11 mouse cellular contexts compared by ENCODE assay signal in the genomic region with DNA sequence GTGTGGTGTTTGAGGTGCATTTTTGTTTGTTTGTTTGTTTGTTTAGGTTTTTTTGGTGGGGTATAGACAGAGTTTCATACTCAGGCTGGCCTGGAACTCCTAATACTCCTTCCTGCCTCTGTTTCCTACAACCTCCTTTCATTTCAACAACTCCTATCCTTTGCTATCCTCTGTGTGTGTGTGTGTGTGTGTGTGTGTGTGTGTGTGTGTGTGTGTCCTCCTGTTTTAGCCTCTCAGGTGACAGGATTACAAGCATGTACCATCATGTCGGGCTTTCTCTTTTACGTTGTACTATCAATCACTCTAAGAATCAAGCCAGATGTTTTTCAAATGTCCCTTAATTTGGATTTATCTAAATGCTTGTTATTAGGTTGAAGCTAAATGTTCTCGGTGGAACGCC. TPM values are rescaled to one million over a fixed set of nuclear protein-coding genes. Genes with fewer than 3 reads are reported as not detected.
DNase-seq lines count a peak whose midpoint lies in the region; ATAC-seq and TF ChIP-seq lines count a peak whose summit lies in the region.
"Had no signal": no experiment of that assay in that cellular context is flagged by ENCODE, and none has a peak within 500 bp of the region (broad histone marks: within the 10 kb centered on the region; RNA-seq: fewer than 3 reads in every experiment).

No protein-coding gene starts in this region.

- H3K4me1 ChIP-seq in kidney, embryonic 14.5 days (ENCODE audit: control insufficient read depth, insufficient read depth, low read length) = no peaks in the 10 kb centered on the region
- H3K4me1 ChIP-seq in embryonic facial prominence, embryonic 15.5 days = peaks cover 13% of the 10 kb centered on the region
- peaks cover 12% of the 10 kb centered on the region; the same call in 1 of the 2 replicates for H3K4me1 ChIP-seq in hindbrain, embryonic 16.5 days (ENCODE audit: control insufficient read depth, insufficient read depth, low read depth, low read length)
- no peaks in the 10 kb centered on the region for H3K4me1 ChIP-seq in midbrain, postnatal 0 days (ENCODE audit: insufficient read depth, low read length)

- H3K9me3 ChIP-seq in kidney, embryonic 14.5 days (ENCODE audit: control insufficient read depth, low read length) = no peaks in the 10 kb centered on the region
- no peaks in the 10 kb centered on the region for H3K9me3 ChIP-seq in embryonic facial prominence, embryonic 15.5 days (replicated peaks)
- no peaks in the 10 kb centered on the region for H3K9me3 ChIP-seq in hindbrain, embryonic 16.5 days (ENCODE audit: control insufficient read depth, low read length)
- no peaks in the 10 kb centered on the region for H3K9me3 ChIP-seq in midbrain, postnatal 0 days (ENCODE audit: low read length)
- H3K9me3 ChIP-seq: megakaryocyte, embryonic 14.5 days had no signal

- peak overlapping the region; percentile 5; the same call in 1 of the 2 replicates for H3K9ac ChIP-seq in kidney, embryonic 14.5 days (ENCODE audit: low read depth, low read length)
- no peak overlapping the region for H3K9ac ChIP-seq in embryonic facial prominence, embryonic 15.5 days
- H3K9ac ChIP-seq in hindbrain, embryonic 16.5 days (ENCODE audit: low read depth, low read length) = peak overlapping the region; percentile 68
- H3K9ac ChIP-seq in midbrain, postnatal 0 days (replicated peaks; ENCODE audit: low read length, poor library complexity, severe bottlenecking) = peak overlapping the region; percentile 40

- no peak for DNase-seq in kidney, postnatal 14 days
- DNase-seq in midbrain, postnatal 0 days (ENCODE audit: low spot score) = no peak
- no peak for DNase-seq in cerebellum, adult 18-20 months
- DNase-seq in liver = no peak
- DNase-seq in layer of hippocampus, adult 9-10 months (ENCODE audit: low spot score) = no peak
- DNase-seq: cerebellum, adult 11 months had no signal

- H3K27ac ChIP-seq in kidney, embryonic 14.5 days (ENCODE audit: low read depth, low read length) = no peak overlapping the region
- H3K27ac ChIP-seq in embryonic facial prominence, embryonic 15.5 days (replicated peaks) = peak overlapping the region; percentile 81
- H3K27ac ChIP-seq in hindbrain, embryonic 16.5 days (ENCODE audit: low read depth, low read length) = peak overlapping the region; percentile 96
- H3K27ac ChIP-seq in midbrain, postnatal 0 days (ENCODE audit: low read depth, low read length) = peak overlapping the region; percentile 94

- WGBS in kidney, embryonic 14.5 days = 32% methylated on average over 4 of the region's 4 CpGs
- WGBS in embryonic facial prominence, embryonic 15.5 days = 13% methylated on average over 4 of the region's 4 CpGs
- 13% methylated on average over 4 of the region's 4 CpGs for WGBS in hindbrain, embryonic 16.5 days
- 12% methylated on average over 4 of the region's 4 CpGs for WGBS in midbrain, postnatal 0 days

- no peaks in the 10 kb centered on the region for H3K27me3 ChIP-seq in kidney, embryonic 14.5 days (ENCODE audit: control insufficient read depth, insufficient read depth, low read length)
- H3K27me3 ChIP-seq in embryonic facial prominence, embryonic 15.5 days = no peaks in the 10 kb centered on the region
- H3K27me3 ChIP-seq in hindbrain, embryonic 16.5 days (replicated peaks; ENCODE audit: control insufficient read depth, insufficient read depth, low read length) = no peaks in the 10 kb centered on the region
- H3K27me3 ChIP-seq in midbrain, postnatal 0 days (ENCODE audit: insufficient read depth, low read length) = no peaks in the 10 kb centered on the region

- H3K4me2 ChIP-seq in kidney, embryonic 14.5 days (replicated peaks; ENCODE audit: low read depth, low read length) = peak overlapping the region; percentile 34
- peak overlapping the region; percentile 50 for H3K4me2 ChIP-seq in embryonic facial prominence, embryonic 15.5 days (replicated peaks)
- H3K4me2 ChIP-seq in hindbrain, embryonic 16.5 days (ENCODE audit: low read length) = peak overlapping the region; percentile 58
- peak overlapping the region; percentile 41; the same call in 1 of the 2 replicates for H3K4me2 ChIP-seq in midbrain, postnatal 0 days (ENCODE audit: low read depth, low read length, poor library complexity, severe bottlenecking)

- no peak for TF ChIP-seq CTCF in midbrain, postnatal 0 days (IDR thresholded peaks at IDR 0.05)

- peak overlapping the region; percentile 20 for H3K4me3 ChIP-seq in kidney, embryonic 14.5 days (ENCODE audit: low read length)
- peak overlapping the region; percentile 28 for H3K4me3 ChIP-seq in embryonic facial prominence, embryonic 15.5 days (replicated peaks)
- H3K4me3 ChIP-seq in hindbrain, embryonic 16.5 days (ENCODE audit: low read length) = no peak overlapping the region
- H3K4me3 ChIP-seq in midbrain, postnatal 0 days (ENCODE audit: low read depth, low read length) = no peak overlapping the region
- H3K4me3 ChIP-seq: erythroblast, embryonic 14.5 days; megakaryocyte, embryonic 14.5 days had no signal

- ATAC-seq in kidney, embryonic 14.5 days (ENCODE audit: low FRiP score, low TSS enrichment) = 0 out of 2 replicates have a peak, but pooled peaks have one; percentile 39
- no peak for ATAC-seq in embryonic facial prominence, embryonic 15.5 days (ENCODE audit: insufficient number of reproducible peaks, low FRiP score, low TSS enrichment, low read depth)
- ATAC-seq in hindbrain, embryonic 16.5 days = 0 out of 2 replicates have a peak, but pooled peaks have one; percentile 40
- ATAC-seq in midbrain, postnatal 0 days (ENCODE audit: low FRiP score) = no peak

- no peaks in the 10 kb centered on the region for H3K36me3 ChIP-seq in kidney, embryonic 14.5 days (ENCODE audit: control insufficient read depth, insufficient read depth, low read length)
- no peaks in the 10 kb centered on the region for H3K36me3 ChIP-seq in embryonic facial prominence, embryonic 15.5 days
- no peaks in the 10 kb centered on the region for H3K36me3 ChIP-seq in hindbrain, embryonic 16.5 days (ENCODE audit: control insufficient read depth, insufficient read depth, low read length)
- 0 out of 2 replicates have a peak, but pooled peaks cover 2% of the 10 kb centered on the region for H3K36me3 ChIP-seq in midbrain, postnatal 0 days (ENCODE audit: insufficient read depth, low read length)

RNA-seq across cellular contexts. Expression of a gene that starts 22.3 kb away (rescaled TPM):
- 0.87 and 1.5 TPM in 2 replicates for polyA plus RNA-seq in kidney, embryonic 14.5 days (2014; fragmentation: Nextera tagmentation; extraction: Ambion mirVana)
- 4.9 and 8.3 TPM in 2 replicates for polyA plus RNA-seq in embryonic facial prominence, embryonic 15.5 days (2015; fragmentation: Nextera tagmentation; extraction: Ambion mirVana)
- 3.0 and 4.0 TPM in 2 replicates for polyA plus RNA-seq in hindbrain, embryonic 16.5 days (2015; fragmentation: Nextera tagmentation; extraction: Ambion mirVana)
- 9.5 and 12.5 TPM in 2 replicates for total RNA-seq in midbrain, postnatal 0 days (2014; rRNA removed)
- polyA plus RNA-seq in midbrain, postnatal 0 days (2015; fragmentation: Nextera tagmentation; extraction: Ambion mirVana) = 3.9 and 4.1 TPM in 2 replicates
- polyA plus RNA-seq: erythroblast, embryonic 14.5 days had no signal

RNA-seq across cellular contexts. Expression of a gene that starts 33.4 kb away (rescaled TPM):
- 3.9 and 9.0 TPM in 2 replicates for polyA plus RNA-seq in kidney, embryonic 14.5 days (2014; fragmentation: Nextera tagmentation; extraction: Ambion mirVana)
- polyA plus RNA-seq in embryonic facial prominence, embryonic 15.5 days (2015; fragmentation: Nextera tagmentation; extraction: Ambion mirVana) = 29.0 and 31.5 TPM in 2 replicates
- 104 and 132 TPM in 2 replicates for polyA plus RNA-seq in hindbrain, embryonic 16.5 days (2015; fragmentation: Nextera tagmentation; extraction: Ambion mirVana)
- total RNA-seq in midbrain, postnatal 0 days (2014; rRNA removed) = 145 and 155 TPM in 2 replicates
- polyA plus RNA-seq in midbrain, postnatal 0 days (2015; fragmentation: Nextera tagmentation; extraction: Ambion mirVana) = 151 and 166 TPM in 2 replicates

RNA-seq across cellular contexts. Expression of a gene that starts 53.4 kb away (rescaled TPM):
- 26.9 and 31.9 TPM in 2 replicates for polyA plus RNA-seq in kidney, embryonic 14.5 days (2014; fragmentation: Nextera tagmentation; extraction: Ambion mirVana)
- polyA plus RNA-seq in embryonic facial prominence, embryonic 15.5 days (2015; fragmentation: Nextera tagmentation; extraction: Ambion mirVana) = 25.0 and 26.5 TPM in 2 replicates
- 18.2 and 20.1 TPM in 2 replicates for polyA plus RNA-seq in hindbrain, embryonic 16.5 days (2015; fragmentation: Nextera tagmentation; extraction: Ambion mirVana)
- 15.7 and 16.8 TPM in 2 replicates for total RNA-seq in midbrain, postnatal 0 days (2014; rRNA removed)
- polyA plus RNA-seq in midbrain, postnatal 0 days (2015; fragmentation: Nextera tagmentation; extraction: Ambion mirVana) = 12.6 and 14.2 TPM in 2 replicates

RNA-seq across cellular contexts. Expression of a gene that starts 53.5 kb away (rescaled TPM):
- polyA plus RNA-seq in kidney, embryonic 14.5 days (2014; fragmentation: Nextera tagmentation; extraction: Ambion mirVana) = 214 and 219 TPM in 2 replicates
- polyA plus RNA-seq in embryonic facial prominence, embryonic 15.5 days (2015; fragmentation: Nextera tagmentation; extraction: Ambion mirVana) = 134 and 141 TPM in 2 replicates
- polyA plus RNA-seq in hindbrain, embryonic 16.5 days (2015; fragmentation: Nextera tagmentation; extraction: Ambion mirVana) = 47.9 and 57.9 TPM in 2 replicates
- total RNA-seq in midbrain, postnatal 0 days (2014; rRNA removed) = 29.5 and 34.5 TPM in 2 replicates
- 30.3 and 31.9 TPM in 2 replicates for polyA plus RNA-seq in midbrain, postnatal 0 days (2015; fragmentation: Nextera tagmentation; extraction: Ambion mirVana)

Comparison
In these comparisons a context has a peak if more than half of its experiments do, and no peak if none do; other contexts are left out.
1. ATAC-seq: peak in kidney, embryonic 14.5 days (single experiment) and hindbrain, embryonic 16.5 days (single experiment); none in embryonic facial prominence, embryonic 15.5 days (single experiment) and midbrain, postnatal 0 days (single experiment).
2. H3K4me3 ChIP-seq: peak in kidney, embryonic 14.5 days (single experiment) and embryonic facial prominence, embryonic 15.5 days (single experiment); none in hindbrain, embryonic 16.5 days (single experiment) and midbrain, postnatal 0 days (single experiment).
3. Peak in every context shown above with its lines, with median percentiles within 50 percentile points of each other: H3K4me2 ChIP-seq.